Mouse (Mus musculus) liver, postnatal 0 days (tissue): Measurements from ENCODE around the gene Olfr823. TPM values are rescaled to one million over a fixed set of nuclear protein-coding genes. Genes with fewer than 3 reads are reported as not detected.
"Not testable (repeated sequence)": the region's sequence is repeated elsewhere in the genome, so short reads cannot be mapped to it uniquely, and the experiment has no call there.

Experiments
- ATAC-seq: fragments of 200-750 bp; cut with Nextera tagmentation; 2 replicates; pipeline ENCODE4 v1.8.0; 2017; ENCODE audit warnings: mild to moderate bottlenecking, moderate library complexity
- DNase-seq: peaks from one replicate; pipeline ENCODE4 v3.0.0-alpha.2; 2016
- H3K27ac ChIP-seq: fragments of 300-500 bp; sonication (generic); 2 replicates; pipeline ENCODE4 v1.5.1; 2014; ENCODE audit warnings: antibody characterized with exemption, moderate library complexity, mild to moderate bottlenecking, low read depth
- H3K27me3 ChIP-seq: fragments of 300-500 bp; sonication (generic); 2 replicates; pipeline ENCODE4 v1.6.1; 2014; ENCODE audit warnings: low read length, control low read depth, mixed read lengths; ENCODE audit not compliant: insufficient read depth
- H3K36me3 ChIP-seq: fragments of 300-500 bp; sonication (generic); replicated peaks from 2 replicates; pipeline ENCODE4 v1.6.1; 2014; ENCODE audit warnings: mild to moderate bottlenecking, control low read depth, low read length, moderate library complexity, mixed read lengths; ENCODE audit not compliant: insufficient read depth
- H3K4me1 ChIP-seq: fragments of 300-500 bp; sonication (generic); 2 replicates; pipeline ENCODE4 v1.6.1; 2014; ENCODE audit warnings: antibody characterized with exemption, mild to moderate bottlenecking, control low read depth; ENCODE audit not compliant: insufficient read depth
- H3K4me2 ChIP-seq: fragments of 300-500 bp; sonication (generic); 2 replicates; pipeline ENCODE4 v1.6.1; 2014; ENCODE audit warnings: low read depth, mild to moderate bottlenecking, low read length, moderate library complexity, mixed read lengths
- H3K4me3 ChIP-seq: fragments of 300-500 bp; sonication (generic); 2 replicates; pipeline ENCODE4 v1.5.1; 2014; ENCODE audit warnings: low read depth, low read length
- H3K9ac ChIP-seq: fragments of 300-500 bp; sonication (generic); replicated peaks from 2 replicates; pipeline ENCODE4 v1.6.1; 2014; ENCODE audit warnings: mild to moderate bottlenecking, moderate library complexity
- H3K9me3 ChIP-seq: fragments of 300-500 bp; sonication (generic); 2 replicates; pipeline ENCODE4 v1.6.1; 2016; ENCODE audit warnings: mild to moderate bottlenecking, control low read depth, low read length, mixed read lengths
- CTCF ChIP-seq: sonication (generic); IDR thresholded peaks from 2 replicates; pipeline ENCODE4 v1.5.1; 2016; ENCODE audit warnings: antibody characterized with exemption, low read depth
- EP300 ChIP-seq: IDR thresholded peaks from 2 replicates; pipeline ENCODE4 v1.6.1; 2016; ENCODE audit warnings: antibody characterized with exemption, low read depth, mild to moderate bottlenecking
- WGBS: fragments of 180-500 bp; shearing (Covaris S2); extraction: QIAGEN DNeasy Blood & Tissue Kit; methylation state at CpG from one replicate; pipeline ENCODE4 v1.1.7; 2014; ENCODE audit not compliant: insufficient replicate concordance; 5-methylcytosine and 5-hydroxymethylcytosine counted together
- polyA plus RNA-seq: library from polyadenylated mRNA; unstranded; fragments of >200 nt; fragmentation: Nextera tagmentation; extraction: Ambion mirVana; gene quantifications from 2 replicates; pipeline ENCODE4 v1.2.1, GENCODE M21; 2015

Gene Olfr823
- not detected in 2 replicates for polyA plus RNA-seq

GRCm38 (mm10) chr10:130115283-130115682, at the start of gene Olfr823:
Gene Olfr823 (minus strand): TSS chr10:130115383.
- H3K4me2 ChIP-seq, H3K4me3 ChIP-seq, H3K27me3 ChIP-seq, DNase-seq, H3K9me3 ChIP-seq, H3K36me3 ChIP-seq, H3K27ac ChIP-seq, H3K4me1 ChIP-seq, H3K9ac ChIP-seq, ATAC-seq: not testable (repeated sequence)
- 68% methylated on average over 1 of the region's 1 CpGs for WGBS

- Histone ChIP-seq H3K4me1 (no peaks in the 10 kb centered on the region), H3K4me2 (no peak overlapping the region), H3K4me3 (no peak overlapping the region), H3K9ac (no peak overlapping the region), H3K27ac (no peak overlapping the region), H3K9me3 (no peaks in the 10 kb centered on the region), H3K36me3 (no peaks in the 10 kb centered on the region), H3K27me3 (no peaks in the 10 kb centered on the region)
- TF ChIP-seq EP300: no peak
- no peak for TF ChIP-seq CTCF
- ATAC-seq: no peak
- no peak for DNase-seq
- 67% methylated on average over 5 of the region's 5 CpGs for WGBS
Measured at GRCm38 (mm10) chr10:130144121-130144520, 28.9 kb upstream of the Olfr823 start.

- H3K27me3 ChIP-seq, H3K4me3 ChIP-seq, H3K9me3 ChIP-seq, H3K4me2 ChIP-seq, DNase-seq, H3K36me3 ChIP-seq, H3K9ac ChIP-seq, H3K4me1 ChIP-seq: not testable (repeated sequence)
- 59% methylated on average over 5 of the region's 5 CpGs for WGBS
- ATAC-seq: peak; percentile 82
- H3K27ac ChIP-seq: peak overlapping the region; percentile 62
Measured at GRCm38 (mm10) chr10:130142481-130142880, 27.3 kb upstream of the Olfr823 start.

GRCm38 (mm10) chr10:130134811-130135210, 19.6 kb upstream of the Olfr823 start:
- Histone ChIP-seq H3K27ac (no peak overlapping the region), H3K36me3 (no peaks in the 10 kb centered on the region), H3K4me2 (no peak overlapping the region), H3K4me3 (no peak overlapping the region), H3K27me3 (no peaks in the 10 kb centered on the region), H3K9me3 (no peaks in the 10 kb centered on the region), H3K4me1 (no peaks in the 10 kb centered on the region), H3K9ac (no peak overlapping the region)
- DNase-seq (no peak), ATAC-seq (no peak)
- TF ChIP-seq EP300 (no peak), CTCF (no peak)

GRCm38 (mm10) chr10:130129900-130130299, 14.7 kb upstream of the Olfr823 start, which contains the start of gene Olfr824:
Gene Olfr824 (minus strand): TSS chr10:130130000.
- not testable (repeated sequence) for H3K27ac ChIP-seq, H3K9ac ChIP-seq, H3K4me2 ChIP-seq

GRCm38 (mm10) chr10:130116045-130116444, 862 bp upstream of the Olfr823 start:
- ATAC-seq, H3K9me3 ChIP-seq, H3K27me3 ChIP-seq, H3K4me2 ChIP-seq, H3K36me3 ChIP-seq, H3K4me3 ChIP-seq, H3K4me1 ChIP-seq, H3K9ac ChIP-seq, DNase-seq, H3K27ac ChIP-seq: not testable (repeated sequence)
- 66% methylated on average over 3 of the region's 3 CpGs for WGBS

More at GRCm38 (mm10) chr10:130129900-130130299, 14.7 kb upstream of the Olfr823 start, which contains the start of gene Olfr824:
- not testable (repeated sequence) for H3K27me3 ChIP-seq, ATAC-seq, H3K4me1 ChIP-seq, DNase-seq, H3K36me3 ChIP-seq, H3K9me3 ChIP-seq, H3K4me3 ChIP-seq

GRCm38 (mm10) chr10:130096104-130096503, 19.1 kb downstream of the Olfr823 start:
- no peak for DNase-seq
- TF ChIP-seq CTCF (peak; percentile 41), EP300 (no peak)
- Histone ChIP-seq H3K9ac (no peak overlapping the region), H3K4me2 (no peak overlapping the region), H3K9me3 (no peaks in the 10 kb centered on the region), H3K4me1 (no peaks in the 10 kb centered on the region), H3K36me3 (no peaks in the 10 kb centered on the region), H3K27ac (no peak overlapping the region), H3K4me3 (no peak overlapping the region), H3K27me3 (no peaks in the 10 kb centered on the region)
- no peak for ATAC-seq
